Mouse (Mus musculus) heart, embryonic 14.5 days (tissue): ENCODE results near the gene Pla2g2e. TPM values are rescaled to one million over a fixed set of nuclear protein-coding genes. Genes with fewer than 3 reads are reported as not detected.
A peak's percentile ranks its signal among the peaks of the same experiment; 100 is the strongest.

Experiments used
- ATAC-seq: fragments of 200-750 bp; cut with Nextera tagmentation; 2 replicates; pipeline ENCODE4 v1.8.0; 2017; ENCODE audit warnings: low read depth, moderate TSS enrichment; ENCODE audit not compliant: insufficient number of reproducible peaks, insufficient read depth, low FRiP score
- H3K27ac ChIP-seq, 2 experiments: fragments of 200-500 bp in 1 of 2; fragments of 300-500 bp in 1 of 2; sonication (generic) in 1 of 2; replicated peaks in 1 of 2; 2 replicates each; pipeline ENCODE4 v1.5.1; 2012 to 2014; ENCODE audit warnings: low read depth in 2 of 2, low read length in 2 of 2, control low read depth in 1 of 2, mild to moderate bottlenecking in 1 of 2, mixed read lengths in 1 of 2; ENCODE audit not compliant: control insufficient read depth in 1 of 2, insufficient read depth in 1 of 2
- H3K27me3 ChIP-seq: fragments of 300-500 bp; sonication (generic); 2 replicates; pipeline ENCODE4 v1.6.1; 2014; ENCODE audit warnings: mild to moderate bottlenecking, low read length, control low read depth; ENCODE audit not compliant: control insufficient read depth, insufficient read depth
- H3K36me3 ChIP-seq: fragments of 300-500 bp; sonication (generic); 2 replicates; pipeline ENCODE4 v1.6.1; 2014; ENCODE audit warnings: mild to moderate bottlenecking, control low read depth, low read length, mixed read lengths; ENCODE audit not compliant: control insufficient read depth, insufficient read depth
- H3K4me1 ChIP-seq, 2 experiments: fragments of 200-500 bp in 1 of 2; fragments of 300-500 bp in 1 of 2; sonication (generic) in 1 of 2; 2 replicates each; pipeline ENCODE4 v1.6.1; 2012 to 2014; ENCODE audit warnings: low read length in 2 of 2, control low read depth in 1 of 2, mixed read lengths in 1 of 2; ENCODE audit not compliant: control insufficient read depth in 2 of 2, insufficient read depth in 2 of 2
- H3K4me2 ChIP-seq: fragments of 300-500 bp; sonication (generic); 2 replicates; pipeline ENCODE4 v1.6.1; 2014; ENCODE audit warnings: mild to moderate bottlenecking, low read length
- H3K4me3 ChIP-seq, 2 experiments: fragments of 200-500 bp in 1 of 2; fragments of 300-500 bp in 1 of 2; sonication (generic) in 1 of 2; 2 replicates each; pipeline ENCODE4 v1.5.1; 2012 to 2014; ENCODE audit warnings: low read length in 2 of 2, mild to moderate bottlenecking in 2 of 2, control low read depth in 1 of 2, low read depth in 1 of 2, moderate library complexity in 1 of 2; ENCODE audit not compliant: control insufficient read depth in 1 of 2, insufficient read depth in 1 of 2
- H3K9ac ChIP-seq: fragments of 300-500 bp; sonication (generic); 2 replicates; pipeline ENCODE4 v1.6.1; 2014; ENCODE audit warnings: mild to moderate bottlenecking, low read length
- H3K9me3 ChIP-seq: fragments of 300-500 bp; sonication (generic); 2 replicates; pipeline ENCODE4 v1.6.1; 2016; ENCODE audit warnings: low read length, control low read depth; ENCODE audit not compliant: control insufficient read depth
- WGBS: fragments of 180-500 bp; shearing (Covaris S2); extraction: QIAGEN DNeasy Blood & Tissue Kit; methylation state at CpG from one replicate; pipeline ENCODE4 v1.1.7; 2014; 5-methylcytosine and 5-hydroxymethylcytosine counted together
- polyA plus RNA-seq: library from polyadenylated mRNA; unstranded; fragments of >200 nt; fragmentation: Nextera tagmentation; extraction: Ambion mirVana; gene quantifications from 2 replicates; pipeline ENCODE4 v1.2.1, GENCODE M21; 2014

Pla2g2e gene
- polyA plus RNA-seq, 1 experiment from 2014 or later: not detected

DNA sequence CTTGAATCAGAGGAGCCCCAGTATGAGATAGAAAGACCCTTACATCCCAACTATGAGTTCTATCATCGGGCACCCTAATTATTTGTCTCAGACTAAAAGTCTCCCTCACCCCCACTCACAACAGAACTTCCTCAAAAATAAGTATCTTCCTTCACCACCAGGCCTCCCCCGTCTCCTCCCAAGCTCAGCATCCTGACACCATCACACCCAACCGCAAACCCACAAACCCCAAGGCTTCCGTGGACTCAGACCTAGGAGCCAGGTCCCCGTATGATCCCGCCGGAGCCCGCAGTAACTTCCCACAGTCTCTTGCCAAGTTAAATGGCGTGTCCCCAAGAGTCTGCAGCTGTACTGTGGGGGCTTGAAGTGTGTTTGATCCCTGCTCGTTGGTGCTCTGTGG, 20.2 kb upstream of the Pla2g2e start:
- WGBS: 76% methylated on average over 10 of the region's 10 CpGs
- no peak overlapping the region for H3K9ac ChIP-seq
- H3K27me3 ChIP-seq: no peaks in the 10 kb centered on the region
- no peaks in the 10 kb centered on the region for H3K36me3 ChIP-seq
- no peak overlapping the region for H3K27ac ChIP-seq
- no peak overlapping the region for H3K4me2 ChIP-seq
- H3K4me3 ChIP-seq: no peak overlapping the region
- no peaks in the 10 kb centered on the region; a peak in 1 of 4 replicates for H3K4me1 ChIP-seq
- H3K9me3 ChIP-seq: no peaks in the 10 kb centered on the region
- no peak for ATAC-seq

DNA sequence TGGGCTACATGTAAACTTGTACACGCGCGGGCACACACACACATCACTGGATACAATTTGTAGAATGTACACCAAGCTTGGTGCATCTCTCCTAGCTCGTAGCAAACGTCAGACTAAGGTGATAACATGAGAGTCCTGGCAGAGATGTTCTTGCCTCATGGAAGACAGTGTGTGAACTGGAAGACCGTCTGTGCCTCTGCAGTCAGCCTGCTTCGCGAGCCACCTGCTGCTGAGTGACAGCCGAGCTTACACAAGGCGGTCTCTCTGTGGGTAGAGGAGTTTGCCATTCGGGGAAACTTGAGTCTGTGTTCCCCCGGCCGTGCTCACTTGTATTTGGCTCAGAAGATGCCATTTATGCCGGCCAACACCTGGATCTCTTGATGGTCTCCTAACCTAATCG, 19.3 kb upstream of the Pla2g2e start:
- 64% methylated on average over 15 of the region's 15 CpGs for WGBS
- H3K4me3 ChIP-seq: no peak overlapping the region

GRCm38 (mm10) chr4:138859245-138859644, 18.5 kb upstream of the Pla2g2e start:
- no peak overlapping the region for H3K4me3 ChIP-seq

More for the DNA sequence above, 19.3 kb upstream of the Pla2g2e start:
- Histone ChIP-seq H3K27me3 (no peaks in the 10 kb centered on the region), H3K36me3 (no peaks in the 10 kb centered on the region), H3K4me1 (no peaks in the 10 kb centered on the region; a peak in 1 of 4 replicates), H3K9me3 (no peaks in the 10 kb centered on the region), H3K9ac (no peak overlapping the region), H3K27ac (no peak overlapping the region), H3K4me2 (no peak overlapping the region)
- ATAC-seq: no peak

GRCm38 (mm10) chr4:138859728-138860127, 18.0 kb upstream of the Pla2g2e start:
- no peak overlapping the region for H3K27ac ChIP-seq
- no peaks in the 10 kb centered on the region for H3K27me3 ChIP-seq
- ATAC-seq: no peak
- H3K36me3 ChIP-seq: no peaks in the 10 kb centered on the region
- H3K4me3 ChIP-seq: no peak overlapping the region
- no peaks in the 10 kb centered on the region; a peak in 1 of 4 replicates for H3K4me1 ChIP-seq
- WGBS: 6% methylated on average over 13 of the region's 13 CpGs
- no peaks in the 10 kb centered on the region for H3K9me3 ChIP-seq
- H3K4me2 ChIP-seq: peak overlapping the region; percentile 31; the same call in 1 of the 2 replicates
- no peak overlapping the region for H3K9ac ChIP-seq

More at GRCm38 (mm10) chr4:138859245-138859644, 18.5 kb upstream of the Pla2g2e start:
- Histone ChIP-seq H3K4me2 (peak overlapping the region; percentile 31; the same call in 1 of the 2 replicates), H3K36me3 (no peaks in the 10 kb centered on the region), H3K27me3 (no peaks in the 10 kb centered on the region), H3K9ac (no peak overlapping the region), H3K4me1 (no peaks in the 10 kb centered on the region; a peak in 1 of 4 replicates), H3K27ac (no peak overlapping the region), H3K9me3 (no peaks in the 10 kb centered on the region)
- ATAC-seq: no peak
- 23% methylated on average over 9 of the region's 9 CpGs for WGBS

DNA sequence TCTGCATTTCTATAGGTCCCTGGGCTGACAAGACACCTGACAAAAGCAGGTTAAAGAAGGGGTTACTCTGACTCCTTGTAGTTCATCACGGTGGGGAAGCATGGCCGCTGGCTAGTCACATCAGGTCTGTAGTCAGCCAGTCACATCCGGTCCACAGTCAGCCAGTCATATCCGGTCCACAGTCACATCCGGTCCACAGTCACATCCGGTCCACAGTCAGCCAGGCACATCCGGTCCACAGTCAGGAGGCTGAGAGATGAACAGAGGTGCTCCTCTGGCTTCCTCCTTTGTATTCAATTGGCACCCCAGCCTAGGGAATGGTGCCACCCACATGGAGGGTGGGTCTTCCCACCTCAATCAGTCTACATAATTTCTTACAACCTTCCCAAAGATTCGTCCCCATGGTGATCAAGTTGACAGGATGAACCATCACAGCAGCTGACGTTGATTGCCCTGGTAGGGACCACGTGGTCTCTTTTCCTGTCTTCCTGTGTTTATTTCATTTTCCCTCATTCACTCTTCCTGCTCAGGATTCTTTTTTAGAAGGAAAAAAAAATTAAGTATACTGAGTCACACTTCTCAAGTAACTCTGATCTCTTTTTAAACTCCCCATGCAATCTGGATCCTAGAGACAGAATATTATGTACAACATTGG, 14.3 kb upstream of the Pla2g2e start, which contains the start of gene Pla2g5:
Gene Pla2g5, minus strand, starts transcription at position 139 of the 655 bp plus-strand sequence.
- WGBS: 66% methylated on average over 10 of the region's 10 CpGs
- no peak within 1 kb of the TSS for H3K27ac ChIP-seq
- no peak within 1 kb of the TSS for H3K4me3 ChIP-seq
- H3K9me3 ChIP-seq: no peaks in the 10 kb centered on the region
- H3K36me3 ChIP-seq: no peaks in the 10 kb centered on the region
- no peak for ATAC-seq
- H3K27me3 ChIP-seq: 0 out of 2 replicates have a peak, but pooled peaks cover 3% of the 10 kb centered on the region
- no peak within 1 kb of the TSS for H3K4me2 ChIP-seq
- no peaks in the 10 kb centered on the region; a peak in 1 of 4 replicates for H3K4me1 ChIP-seq
- no peak within 1 kb of the TSS for H3K9ac ChIP-seq

DNA sequence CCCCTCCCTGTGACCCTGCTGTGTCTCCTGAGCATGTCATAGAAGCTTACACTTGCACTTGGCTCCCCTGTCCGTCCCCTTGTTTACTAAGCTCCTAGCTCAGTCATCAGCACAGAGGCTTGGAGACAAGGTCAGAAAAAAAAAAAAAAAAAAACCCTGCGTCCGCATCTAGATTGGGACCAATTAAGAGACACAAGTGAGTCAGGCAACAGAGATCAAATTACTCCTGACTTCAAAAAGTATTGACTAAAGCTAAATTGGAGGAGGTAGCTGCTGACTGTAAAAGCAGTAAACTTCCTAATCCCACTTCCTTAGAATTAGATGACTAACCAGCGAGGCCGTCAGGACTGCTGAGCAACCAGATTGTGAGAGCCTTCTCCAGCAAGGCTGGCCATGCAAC, 12.7 kb upstream of the Pla2g2e start:
- Histone ChIP-seq H3K4me3 (no peak overlapping the region), H3K4me1 (no peaks in the 10 kb centered on the region; a peak in 1 of 4 replicates), H3K36me3 (no peaks in the 10 kb centered on the region), H3K9ac (no peak overlapping the region), H3K4me2 (no peak overlapping the region), H3K27me3 (0 out of 2 replicates have a peak, but pooled peaks cover 3% of the 10 kb centered on the region), H3K27ac (no peak overlapping the region), H3K9me3 (no peaks in the 10 kb centered on the region)
- 47% methylated on average over 5 of the region's 5 CpGs for WGBS
- ATAC-seq: no peak

- H3K36me3 ChIP-seq: no peaks in the 10 kb centered on the region
- 0 out of 2 replicates have a peak, but pooled peaks cover 3% of the 10 kb centered on the region for H3K27me3 ChIP-seq
- no peak overlapping the region for H3K4me2 ChIP-seq
- no peaks in the 10 kb centered on the region for H3K4me1 ChIP-seq
- ATAC-seq: no peak
- no peak overlapping the region for H3K4me3 ChIP-seq
- H3K9ac ChIP-seq: no peak overlapping the region
- WGBS: 53% methylated on average over 6 of the region's 6 CpGs
- peaks cover 2% of the 10 kb centered on the region; the same call in 1 of the 2 replicates for H3K9me3 ChIP-seq
- H3K27ac ChIP-seq: no peak overlapping the region
Observed at GRCm38 (mm10) chr4:138865991-138866390, 11.8 kb upstream of the Pla2g2e start.
